Mouse (Mus musculus): ENCODE measurements around the gene Rrn3. TPM values are rescaled to one million over a fixed set of nuclear protein-coding genes. Genes with fewer than 3 reads are reported as not detected.

The Rrn3 gene
- polyA plus RNA-seq, 1 experiment from 2014 or later: 107 TPM

DNA sequence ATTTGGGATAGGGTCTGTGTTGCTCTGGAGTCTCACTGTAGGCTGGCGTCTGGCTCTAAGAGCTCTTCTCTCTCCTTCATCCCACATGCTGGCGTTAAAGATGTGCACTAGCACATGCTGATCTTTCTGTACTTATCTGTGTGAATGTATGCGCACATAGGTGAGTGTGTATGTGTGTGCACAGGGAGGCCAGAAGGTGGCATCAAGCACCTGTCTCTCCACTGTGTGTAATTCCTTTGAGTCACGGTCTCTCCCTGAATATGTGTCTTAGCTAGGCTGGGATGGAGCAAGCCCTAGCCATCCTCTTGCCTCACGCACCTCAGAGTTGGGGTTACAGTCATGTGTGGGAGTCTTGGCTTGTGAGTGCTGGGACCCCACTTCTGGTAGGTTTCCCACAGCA, 40.3 kb downstream of the Rrn3 start:
- no peak overlapping the region for H3K9ac ChIP-seq (ENCODE audit: low read length)
- no peaks in the 10 kb centered on the region for H3K9me3 ChIP-seq (ENCODE audit: control insufficient read depth, low read length)
- H3K36me3 ChIP-seq (ENCODE audit: control insufficient read depth, insufficient read depth, low read length): no peaks in the 10 kb centered on the region; the same call in none of the 2 replicates
- ATAC-seq (replicated peaks; ENCODE audit: low FRiP score) (no peak), DNase-seq (ENCODE audit: low spot score) (no peak)
- H3K27ac ChIP-seq (ENCODE audit: low read depth, low read length): no peak overlapping the region
- peaks cover 5% of the 10 kb centered on the region; the same call in 1 of the 2 replicates for H3K4me1 ChIP-seq (replicated peaks; ENCODE audit: control insufficient read depth, insufficient read depth, low read length)
- no peak overlapping the region for H3K4me3 ChIP-seq (ENCODE audit: low read depth, low read length)
- H3K27me3 ChIP-seq (ENCODE audit: control insufficient read depth, insufficient read depth, low read length): no peaks in the 10 kb centered on the region
- no peak overlapping the region for H3K4me2 ChIP-seq (ENCODE audit: low read depth, low read length, severe bottlenecking)
- 95% methylated on average over 5 of the region's 5 CpGs for WGBS

DNA sequence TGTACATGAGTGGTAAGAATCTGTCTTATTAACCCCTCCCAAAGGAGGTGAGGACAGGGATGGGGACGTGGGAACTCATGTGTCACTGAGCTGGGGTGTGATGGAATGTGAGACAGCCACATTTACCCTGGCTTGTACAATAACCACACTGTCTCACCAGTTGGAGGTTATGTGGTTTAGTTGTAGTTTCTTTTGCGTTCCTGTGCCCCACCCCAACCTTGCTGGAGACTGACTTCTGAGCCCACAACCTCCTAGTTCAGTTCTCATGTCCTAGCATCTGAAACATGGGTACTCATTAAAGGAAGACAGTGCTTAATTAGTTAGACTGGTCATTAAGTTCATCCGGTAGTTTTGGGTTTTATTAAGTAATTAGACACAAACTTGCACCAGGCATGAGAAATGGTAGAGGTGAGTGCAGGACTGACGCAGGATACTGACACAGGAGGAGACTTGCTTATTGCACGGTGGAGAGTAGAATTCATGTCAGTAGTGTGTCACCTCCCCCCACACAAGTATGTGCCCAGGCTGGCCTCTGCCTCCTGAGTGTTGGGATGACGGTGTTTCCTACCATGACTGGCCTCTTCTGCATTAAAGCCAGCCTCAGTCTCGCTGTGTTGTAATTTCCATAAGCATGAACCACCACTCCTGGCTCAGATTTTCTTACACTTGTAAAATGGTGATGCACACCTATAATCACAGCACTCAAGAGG, 45.4 kb downstream of the Rrn3 start:
- H3K4me1 ChIP-seq (replicated peaks; ENCODE audit: control insufficient read depth, insufficient read depth, low read length): no peaks in the 10 kb centered on the region; the same call in 1 of the 2 replicates
- no peak overlapping the region for H3K27ac ChIP-seq (ENCODE audit: low read depth, low read length)
- H3K27me3 ChIP-seq (ENCODE audit: control insufficient read depth, insufficient read depth, low read length): no peaks in the 10 kb centered on the region
- no peak overlapping the region for H3K4me2 ChIP-seq (ENCODE audit: low read depth, low read length, severe bottlenecking)
- no peak overlapping the region for H3K4me3 ChIP-seq (ENCODE audit: low read depth, low read length)
- 86% methylated on average over 7 of the region's 7 CpGs for WGBS
- no peak overlapping the region for H3K9ac ChIP-seq (ENCODE audit: low read length)
- peaks cover 4% of the 10 kb centered on the region; the same call in 1 of the 2 replicates for H3K36me3 ChIP-seq (ENCODE audit: control insufficient read depth, insufficient read depth, low read length)
- ATAC-seq (replicated peaks; ENCODE audit: low FRiP score) (no peak), DNase-seq (ENCODE audit: low spot score) (no peak)
- no peaks in the 10 kb centered on the region for H3K9me3 ChIP-seq (ENCODE audit: control insufficient read depth, low read length)

- Histone ChIP-seq H3K4me2 (ENCODE audit: low read depth, low read length, severe bottlenecking) (no peak overlapping the region), H3K27ac (ENCODE audit: low read depth, low read length) (no peak overlapping the region), H3K27me3 (ENCODE audit: control insufficient read depth, insufficient read depth, low read length) (no peaks in the 10 kb centered on the region), H3K4me1 (replicated peaks; ENCODE audit: control insufficient read depth, insufficient read depth, low read length) (no peaks in the 10 kb centered on the region; the same call in 1 of the 2 replicates), H3K4me3 (ENCODE audit: low read depth, low read length) (no peak overlapping the region), H3K36me3 (ENCODE audit: control insufficient read depth, insufficient read depth, low read length) (peaks cover 4% of the 10 kb centered on the region; the same call in 1 of the 2 replicates), H3K9me3 (ENCODE audit: control insufficient read depth, low read length) (no peaks in the 10 kb centered on the region), H3K9ac (ENCODE audit: low read length) (no peak overlapping the region)
- DNase-seq (ENCODE audit: low spot score) (no peak), ATAC-seq (replicated peaks; ENCODE audit: low FRiP score) (no peak)
- WGBS: 88% methylated on average over 4 of the region's 4 CpGs
Measured at GRCm38 (mm10) chr16:13826511-13826910, 46.0 kb downstream of the Rrn3 start.

DNA sequence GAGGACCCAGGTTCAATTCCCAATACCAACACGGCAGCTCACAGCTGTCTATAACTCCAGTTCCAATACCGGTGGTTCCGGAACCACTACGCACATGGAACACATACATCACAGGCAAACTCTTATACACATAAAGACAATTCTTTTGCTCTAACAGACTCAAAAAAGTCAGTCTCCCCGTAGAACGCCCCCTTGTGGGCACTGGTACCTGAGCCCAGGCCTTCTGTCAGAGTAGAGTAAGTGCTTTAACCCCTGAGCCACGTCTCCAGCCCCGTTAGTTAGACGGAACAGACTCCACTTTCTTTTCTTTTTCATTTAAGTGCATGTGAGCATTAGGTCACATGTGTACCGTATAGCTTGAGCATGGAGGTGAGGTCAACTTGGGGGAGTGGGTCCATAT, 49.9 kb downstream of the Rrn3 start:
- H3K36me3 ChIP-seq (ENCODE audit: control insufficient read depth, insufficient read depth, low read length): peaks cover 7% of the 10 kb centered on the region; the same call in 1 of the 2 replicates
- ATAC-seq (replicated peaks; ENCODE audit: low FRiP score): no peak
- H3K9me3 ChIP-seq (ENCODE audit: control insufficient read depth, low read length): no peaks in the 10 kb centered on the region
- H3K4me1 ChIP-seq (replicated peaks; ENCODE audit: control insufficient read depth, insufficient read depth, low read length): no peaks in the 10 kb centered on the region
- no peak overlapping the region for H3K27ac ChIP-seq (ENCODE audit: low read depth, low read length)
- no peak overlapping the region for H3K4me2 ChIP-seq (ENCODE audit: low read depth, low read length, severe bottlenecking)
- no peaks in the 10 kb centered on the region for H3K27me3 ChIP-seq (ENCODE audit: control insufficient read depth, insufficient read depth, low read length)
- WGBS: 93% methylated on average over 10 of the region's 10 CpGs
- H3K9ac ChIP-seq (ENCODE audit: low read length): no peak overlapping the region
- no peak for DNase-seq (ENCODE audit: low spot score)
- H3K4me3 ChIP-seq (ENCODE audit: low read depth, low read length): no peak overlapping the region

GRCm38 (mm10) chr16:13831606-13832005, 51.1 kb downstream of the Rrn3 start:
- DNase-seq (ENCODE audit: low spot score): no peak
- WGBS: 86% methylated on average over 5 of the region's 5 CpGs
- H3K4me1 ChIP-seq (replicated peaks; ENCODE audit: control insufficient read depth, insufficient read depth, low read length): no peaks in the 10 kb centered on the region
- no peak for ATAC-seq (replicated peaks; ENCODE audit: low FRiP score)
- no peak overlapping the region for H3K27ac ChIP-seq (ENCODE audit: low read depth, low read length)
- H3K27me3 ChIP-seq (ENCODE audit: control insufficient read depth, insufficient read depth, low read length): no peaks in the 10 kb centered on the region
- no peaks in the 10 kb centered on the region for H3K9me3 ChIP-seq (ENCODE audit: control insufficient read depth, low read length)
- H3K36me3 ChIP-seq (ENCODE audit: control insufficient read depth, insufficient read depth, low read length): peaks cover 7% of the 10 kb centered on the region; the same call in 1 of the 2 replicates
- H3K9ac ChIP-seq (ENCODE audit: low read length): no peak overlapping the region
- H3K4me2 ChIP-seq (ENCODE audit: low read depth, low read length, severe bottlenecking): no peak overlapping the region
- H3K4me3 ChIP-seq (ENCODE audit: low read depth, low read length): no peak overlapping the region

DNA sequence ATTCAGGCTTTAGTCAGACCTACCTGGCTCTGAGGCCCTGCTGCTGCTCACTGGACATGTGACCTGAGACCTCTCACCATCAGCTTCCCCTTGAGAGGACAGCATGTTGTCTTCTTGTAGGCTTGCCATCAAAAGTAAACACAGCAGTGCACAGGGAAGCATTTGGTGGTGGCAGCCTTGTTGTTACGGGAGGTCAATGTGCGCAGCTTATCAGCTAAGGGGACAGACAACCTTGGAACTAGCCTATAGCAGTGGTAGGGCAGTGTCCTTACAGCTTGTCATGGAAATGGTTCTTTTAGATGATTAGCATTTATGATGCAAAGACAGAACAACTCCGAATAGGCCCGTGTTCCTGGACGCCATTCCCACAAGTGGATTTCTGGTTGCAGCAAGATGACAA, 53.9 kb downstream of the Rrn3 start:
- no peak overlapping the region for H3K4me2 ChIP-seq (ENCODE audit: low read depth, low read length, severe bottlenecking)
- DNase-seq (ENCODE audit: low spot score): no peak
- H3K27me3 ChIP-seq (ENCODE audit: control insufficient read depth, insufficient read depth, low read length): no peaks in the 10 kb centered on the region
- H3K9me3 ChIP-seq (ENCODE audit: control insufficient read depth, low read length): no peaks in the 10 kb centered on the region
- no peak overlapping the region for H3K9ac ChIP-seq (ENCODE audit: low read length)
- peaks cover 7% of the 10 kb centered on the region; the same call in 1 of the 2 replicates for H3K36me3 ChIP-seq (ENCODE audit: control insufficient read depth, insufficient read depth, low read length)
- H3K27ac ChIP-seq (ENCODE audit: low read depth, low read length): no peak overlapping the region
- H3K4me3 ChIP-seq (ENCODE audit: low read depth, low read length): no peak overlapping the region
- no peak for ATAC-seq (replicated peaks; ENCODE audit: low FRiP score)
- 94% methylated on average over 5 of the region's 5 CpGs for WGBS
- H3K4me1 ChIP-seq (replicated peaks; ENCODE audit: control insufficient read depth, insufficient read depth, low read length): no peaks in the 10 kb centered on the region

- no peaks in the 10 kb centered on the region; the same call in 1 of the 2 replicates for H3K36me3 ChIP-seq (ENCODE audit: control insufficient read depth, insufficient read depth, low read length)
- H3K9ac ChIP-seq (ENCODE audit: low read length): no peak overlapping the region
- no peak overlapping the region for H3K4me3 ChIP-seq (ENCODE audit: low read depth, low read length)
- no peak overlapping the region for H3K4me2 ChIP-seq (ENCODE audit: low read depth, low read length, severe bottlenecking)
- H3K9me3 ChIP-seq (ENCODE audit: control insufficient read depth, low read length): no peaks in the 10 kb centered on the region
- DNase-seq (ENCODE audit: low spot score) (no peak), ATAC-seq (replicated peaks; ENCODE audit: low FRiP score) (no peak)
- H3K4me1 ChIP-seq (replicated peaks; ENCODE audit: control insufficient read depth, insufficient read depth, low read length): no peaks in the 10 kb centered on the region
- H3K27ac ChIP-seq (ENCODE audit: low read depth, low read length): no peak overlapping the region
- 93% methylated on average over 7 of the region's 7 CpGs for WGBS
- H3K27me3 ChIP-seq (ENCODE audit: control insufficient read depth, insufficient read depth, low read length): no peaks in the 10 kb centered on the region
Measured at GRCm38 (mm10) chr16:13840056-13840455, 59.5 kb downstream of the Rrn3 start.

GRCm38 (mm10) chr16:13840956-13841355, 60.4 kb downstream of the Rrn3 start:
- Histone ChIP-seq H3K4me1 (replicated peaks; ENCODE audit: control insufficient read depth, insufficient read depth, low read length) (no peaks in the 10 kb centered on the region), H3K27ac (ENCODE audit: low read depth, low read length) (no peak overlapping the region), H3K36me3 (ENCODE audit: control insufficient read depth, insufficient read depth, low read length) (no peaks in the 10 kb centered on the region; the same call in 1 of the 2 replicates), H3K4me2 (ENCODE audit: low read depth, low read length, severe bottlenecking) (no peak overlapping the region), H3K9ac (ENCODE audit: low read length) (no peak overlapping the region), H3K9me3 (ENCODE audit: control insufficient read depth, low read length) (no peaks in the 10 kb centered on the region), H3K4me3 (ENCODE audit: low read depth, low read length) (no peak overlapping the region), H3K27me3 (ENCODE audit: control insufficient read depth, insufficient read depth, low read length) (no peaks in the 10 kb centered on the region)
- DNase-seq (ENCODE audit: low spot score) (no peak), ATAC-seq (replicated peaks; ENCODE audit: low FRiP score) (no peak)
- 93% methylated on average over 3 of the region's 3 CpGs for WGBS

- H3K4me2 ChIP-seq (ENCODE audit: low read depth, low read length, severe bottlenecking): no peak overlapping the region
- WGBS: 92% methylated on average over 5 of the region's 5 CpGs
- H3K27ac ChIP-seq (ENCODE audit: low read depth, low read length): no peak overlapping the region
- H3K9ac ChIP-seq (ENCODE audit: low read length): no peak overlapping the region
- H3K9me3 ChIP-seq (ENCODE audit: control insufficient read depth, low read length): no peaks in the 10 kb centered on the region
- no peaks in the 10 kb centered on the region for H3K4me1 ChIP-seq (replicated peaks; ENCODE audit: control insufficient read depth, insufficient read depth, low read length)
- DNase-seq (ENCODE audit: low spot score) (no peak), ATAC-seq (replicated peaks; ENCODE audit: low FRiP score) (no peak)
- H3K36me3 ChIP-seq (ENCODE audit: control insufficient read depth, insufficient read depth, low read length): no peaks in the 10 kb centered on the region; the same call in 1 of the 2 replicates
- no peaks in the 10 kb centered on the region for H3K27me3 ChIP-seq (ENCODE audit: control insufficient read depth, insufficient read depth, low read length)
- no peak overlapping the region for H3K4me3 ChIP-seq (ENCODE audit: low read depth, low read length)
Measured at GRCm38 (mm10) chr16:13845031-13845430, 64.5 kb downstream of the Rrn3 start.

All from forebrain, embryonic 11.5 days (tissue).